8 mouse cellular contexts compared by ENCODE assay signal in the genomic region with DNA sequence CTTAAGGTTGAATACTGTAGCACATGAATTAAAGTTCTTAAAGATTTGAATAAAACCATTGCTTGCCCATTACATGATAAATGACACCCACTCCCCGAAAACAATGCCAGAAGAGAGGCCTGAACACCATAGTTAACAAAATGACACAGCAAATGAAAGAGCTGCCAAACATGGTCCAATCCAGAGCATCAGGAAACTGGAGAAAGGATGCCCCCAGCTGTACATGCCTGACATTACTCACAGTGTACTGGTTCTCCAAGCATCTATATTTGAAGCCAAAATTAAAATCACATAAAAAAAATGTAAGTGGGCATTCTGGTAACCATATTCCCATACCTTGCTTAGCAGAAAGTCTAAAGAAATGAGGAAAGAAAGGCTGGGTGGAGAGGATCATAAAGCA. TPM values are rescaled to one million over a fixed set of nuclear protein-coding genes. Genes with fewer than 3 reads are reported as not detected.
A peak's percentile ranks its signal among the peaks of the same experiment; 100 is the strongest.
DNase-seq lines count a peak whose midpoint lies in the region; ATAC-seq and TF ChIP-seq lines count a peak whose summit lies in the region.

No protein-coding gene starts in this region.

- no peak overlapping the region for H3K4me3 ChIP-seq in heart, postnatal 0 days (ENCODE audit: low read depth, low read length)
- H3K4me3 ChIP-seq in CH12.LX (replicated peaks in 1 of 3; ENCODE audit: low read depth in 2 of 3, low read length in 2 of 3, poor library complexity in 1 of 3) = no peak overlapping the region
- H3K4me3 ChIP-seq in stomach, postnatal 0 days (ENCODE audit: low read depth, low read length) = no peak overlapping the region

- TF ChIP-seq CTCF in heart, postnatal 0 days (IDR thresholded peaks at IDR 0.05; ENCODE audit: low read depth) = peak; percentile 37
- TF ChIP-seq CTCF in CH12.LX (conservative IDR thresholded peaks at IDR 0.05 in 1 of 2, IDR thresholded peaks at IDR 0.05 in 1 of 2; ENCODE audit: low read depth in 2 of 2, low read length in 2 of 2) = peak in 1 of 2 experiments; percentile 35; a peak in 1 of 4 replicates
- peak; percentile 60 for TF ChIP-seq CTCF in stomach, postnatal 0 days (IDR thresholded peaks at IDR 0.05; ENCODE audit: low read depth)

- dilution Hi-C loops in CH12.LX (cut with MboI; ENCODE audit: extremely low pct_ligation_motif_present, extremely low pct_unique_long_range_greater_than_20kb, low sequenced_read_pairs) = no loop called here

- in situ Hi-C loops in CH12.LX (cut with MboI; ENCODE audit: low pct_ligation_motif_present, low pct_unique_long_range_greater_than_20kb, low sequenced_read_pairs) = no loop called here

- ATAC-seq in heart, postnatal 0 days (ENCODE audit: insufficient read depth, low read depth) = no peak
- ATAC-seq in stomach, postnatal 0 days (ENCODE audit: low FRiP score, low TSS enrichment) = no peak

- peak; percentile 39 for TF ChIP-seq RAD21 in CH12.LX (IDR thresholded peaks at IDR 0.05; ENCODE audit: low read depth, low read length)

- no peaks in the 10 kb centered on the region for H3K79me2 ChIP-seq in CH12.LX (replicated peaks; ENCODE audit: control insufficient read depth, extremely low read depth, insufficient read depth, poor library complexity, severe bottlenecking)

- no peak overlapping the region for H3K27ac ChIP-seq in heart, postnatal 0 days (ENCODE audit: low read depth)
- no peak overlapping the region for H3K27ac ChIP-seq in CH12.LX (ENCODE audit: insufficient read depth, low read depth)
- H3K27ac ChIP-seq in stomach, postnatal 0 days (replicated peaks) = no peak overlapping the region

- DNase-seq in heart, postnatal 0 days (ENCODE audit: low spot score) = peak; percentile 14
- DNase-seq in heart, adult 9 months (ENCODE audit: low spot score in 2 of 2) = no peak
- peak; percentile 9 for DNase-seq in CH12.LX (ENCODE audit: extremely low read depth)
- peak; percentile 61 for DNase-seq in brain, adult 2 months (ENCODE audit: low read depth, low spot score)
- DNase-seq in kidney, postnatal 25 days = peak; percentile 40 to 43
- no peak for DNase-seq in stomach, postnatal 0 days (ENCODE audit: low spot score)
- no peak for DNase-seq in gastrocnemius, postnatal 36 days
- DNase-seq in yolk sac, embryonic 10.5 days (ENCODE audit: low spot score) = no peak

- intact Hi-C loops in gastrocnemius, postnatal 36 days (cut with DNase I) = no loop called here

- H3K4me1 ChIP-seq in heart, postnatal 0 days (ENCODE audit: control insufficient read depth, insufficient read depth) = no peaks in the 10 kb centered on the region
- no peaks in the 10 kb centered on the region for H3K4me1 ChIP-seq in CH12.LX (ENCODE audit: control insufficient read depth in 1 of 2, insufficient read depth in 2 of 2)
- H3K4me1 ChIP-seq in stomach, postnatal 0 days (replicated peaks; ENCODE audit: control insufficient read depth, insufficient read depth) = no peaks in the 10 kb centered on the region

- no peaks in the 10 kb centered on the region for H3K36me3 ChIP-seq in heart, postnatal 0 days (replicated peaks; ENCODE audit: control insufficient read depth, insufficient read depth, low read length)
- H3K36me3 ChIP-seq in CH12.LX (replicated peaks in 1 of 2; ENCODE audit: control insufficient read depth in 1 of 2, insufficient read depth in 1 of 2, low read length in 1 of 2) = no peaks in the 10 kb centered on the region
- no peaks in the 10 kb centered on the region for H3K36me3 ChIP-seq in stomach, postnatal 0 days (ENCODE audit: control insufficient read depth, insufficient read depth, low read length)

- TF ChIP-seq POLR2A in CH12.LX (IDR thresholded peaks at IDR 0.05; ENCODE audit: low read depth, low read length) = no peak

- no peaks in the 10 kb centered on the region for H3K9me3 ChIP-seq in heart, postnatal 0 days (replicated peaks; ENCODE audit: control insufficient read depth, low read length)
- no peaks in the 10 kb centered on the region for H3K9me3 ChIP-seq in CH12.LX (replicated peaks; ENCODE audit: low read length)
- H3K9me3 ChIP-seq in stomach, postnatal 0 days (ENCODE audit: control insufficient read depth, low read length) = no peaks in the 10 kb centered on the region

- WGBS in heart, postnatal 0 days = 37% methylated on average over 1 of the region's 1 CpGs
- WGBS in stomach, postnatal 0 days = 41% methylated on average over 1 of the region's 1 CpGs

- no peak for TF ChIP-seq EP300 in heart, postnatal 0 days (IDR thresholded peaks at IDR 0.05; ENCODE audit: low read depth)
- no peak for TF ChIP-seq EP300 in CH12.LX (IDR thresholded peaks at IDR 0.05; ENCODE audit: low read length)
- no peak for TF ChIP-seq EP300 in stomach, postnatal 0 days (optimal IDR thresholded peaks at IDR 0.05)

- H3K9ac ChIP-seq in heart, postnatal 0 days (replicated peaks; ENCODE audit: low read depth, low read length) = no peak overlapping the region
- no peak overlapping the region for H3K9ac ChIP-seq in CH12.LX (ENCODE audit: insufficient read depth, low read depth)
- H3K9ac ChIP-seq in stomach, postnatal 0 days (ENCODE audit: low read length) = no peak overlapping the region

- H3K4me2 ChIP-seq in heart, postnatal 0 days (ENCODE audit: low read depth, low read length) = no peak overlapping the region
- H3K4me2 ChIP-seq in CH12.LX (ENCODE audit: insufficient read depth, low read depth, poor library complexity, severe bottlenecking) = no peak overlapping the region
- no peak overlapping the region for H3K4me2 ChIP-seq in stomach, postnatal 0 days (replicated peaks; ENCODE audit: low read depth)

- no peaks in the 10 kb centered on the region for H3K27me3 ChIP-seq in heart, postnatal 0 days (ENCODE audit: control insufficient read depth, insufficient read depth, low read length)
- no peaks in the 10 kb centered on the region for H3K27me3 ChIP-seq in CH12.LX (replicated peaks)
- H3K27me3 ChIP-seq in stomach, postnatal 0 days (ENCODE audit: control insufficient read depth, insufficient read depth, low read length) = no peaks in the 10 kb centered on the region

TF ChIP-seq in CH12.LX, 34 proteins besides CTCF, POLR2A, EP300 and RAD21:
- TF ChIP-seq POLR2AphosphoS2 (IDR thresholded peaks at IDR 0.05; ENCODE audit: low read depth, low read length) (no peak), MYC (IDR thresholded peaks at IDR 0.05; ENCODE audit: low read depth, low read length) (no peak), SMC3 (IDR thresholded peaks at IDR 0.05; ENCODE audit: low read depth, low read length) (peak; percentile 23), GABPA (IDR thresholded peaks at IDR 0.05; ENCODE audit: insufficient replicate concordance, low read depth, low read length) (no peak)

RNA-seq across cellular contexts. Expression of gene Tmem106b, which starts 38.6 kb away (rescaled TPM):
- total RNA-seq in heart, postnatal 0 days (2014; rRNA removed; ENCODE audit: low replicate concordance) = 32.3 and 64.5 TPM in 2 replicates
- polyA plus RNA-seq in heart, postnatal 0 days (2015; fragmentation: Nextera tagmentation; extraction: Ambion mirVana) = 50.0 and 51.9 TPM in 2 replicates
- total RNA-seq in CH12.LX (2012; rRNA removed) (17.1 and 19.8 TPM in 2 replicates), CH12.LX (2014; rRNA removed) (23.1 and 28.4 TPM in 2 replicates)
- polyA plus RNA-seq in CH12.LX (2012; ENCODE audit: insufficient read length, low read depth) = 23.3 and 25.0 TPM in 2 replicates
- polyA plus RNA-seq in stomach, postnatal 0 days (2015; fragmentation: Nextera tagmentation; extraction: Ambion mirVana) = 35.4 and 40.3 TPM in 2 replicates
- total RNA-seq in gastrocnemius, postnatal 36 days (2021) = 10 to 100 TPM; 47.1 to 61.6 TPM

Comparison
In these comparisons a context has a peak if more than half of its experiments do, and no peak if none do; other contexts are left out.
1. DNase-seq: peak in heart, postnatal 0 days (single experiment), CH12.LX (single experiment), brain, adult 2 months (single experiment) and kidney, postnatal 25 days (2 of 2); none in heart, adult 9 months (0 of 2), stomach, postnatal 0 days (single experiment), gastrocnemius, postnatal 36 days (0 of 2) and yolk sac, embryonic 10.5 days (single experiment).